Mouse (Mus musculus): Measurements from ENCODE around the gene Daam1. TPM values are rescaled to one million over a fixed set of nuclear protein-coding genes. Genes with fewer than 3 reads are reported as not detected.

Daam1 gene
- total RNA-seq, 2 experiments from 2014 or later = 64.9 to 69.3 TPM

GRCm38 (mm10) chr12:71941290-71941689, 110.4 kb downstream of the Daam1 start:
- H3K27ac ChIP-seq = no peak overlapping the region
- no peak for DNase-seq (ENCODE audit: low spot score in 2 of 2)
- TF ChIP-seq CTCF (conservative IDR thresholded peaks at IDR 0.05) = no peak
- no peak overlapping the region for H3K4me3 ChIP-seq

DNA sequence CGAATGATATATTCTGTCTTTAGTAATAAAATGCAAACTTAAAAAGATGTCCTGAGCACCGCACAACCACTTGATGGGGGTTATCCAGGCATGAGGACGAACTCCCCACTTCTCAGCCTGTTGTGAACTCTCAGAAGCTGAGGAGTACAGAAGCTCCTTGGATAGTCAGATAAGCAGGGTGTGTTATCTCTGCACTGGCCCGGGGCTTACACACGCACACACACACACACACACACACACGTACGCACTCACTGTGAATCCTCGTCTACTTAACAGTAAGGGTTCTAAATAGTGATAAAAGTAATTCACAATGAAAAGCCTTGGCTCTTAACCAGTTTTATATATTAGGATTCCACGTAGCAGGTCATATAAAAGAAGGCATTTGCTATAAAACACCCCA, 112.2 kb downstream of the Daam1 start:
- no peak for DNase-seq (ENCODE audit: low spot score in 2 of 2)
- H3K27ac ChIP-seq = peak overlapping the region; percentile 61; the same call in 1 of the 2 replicates
- TF ChIP-seq CTCF (conservative IDR thresholded peaks at IDR 0.05) = no peak
- no peak overlapping the region for H3K4me3 ChIP-seq

GRCm38 (mm10) chr12:71943646-71944045, 112.8 kb downstream of the Daam1 start:
- no peak overlapping the region for H3K4me3 ChIP-seq
- TF ChIP-seq CTCF (conservative IDR thresholded peaks at IDR 0.05) = no peak
- DNase-seq (ENCODE audit: low spot score in 2 of 2) = no peak
- H3K27ac ChIP-seq = peak overlapping the region; percentile 61; the same call in 1 of the 2 replicates

- Histone ChIP-seq H3K4me3 (no peak overlapping the region), H3K27ac (peak overlapping the region; percentile 69)
- no peak for TF ChIP-seq CTCF (conservative IDR thresholded peaks at IDR 0.05)
- DNase-seq (ENCODE audit: low spot score in 2 of 2) = no peak
Measured at GRCm38 (mm10) chr12:71945844-71946243, 115.0 kb downstream of the Daam1 start.

DNA sequence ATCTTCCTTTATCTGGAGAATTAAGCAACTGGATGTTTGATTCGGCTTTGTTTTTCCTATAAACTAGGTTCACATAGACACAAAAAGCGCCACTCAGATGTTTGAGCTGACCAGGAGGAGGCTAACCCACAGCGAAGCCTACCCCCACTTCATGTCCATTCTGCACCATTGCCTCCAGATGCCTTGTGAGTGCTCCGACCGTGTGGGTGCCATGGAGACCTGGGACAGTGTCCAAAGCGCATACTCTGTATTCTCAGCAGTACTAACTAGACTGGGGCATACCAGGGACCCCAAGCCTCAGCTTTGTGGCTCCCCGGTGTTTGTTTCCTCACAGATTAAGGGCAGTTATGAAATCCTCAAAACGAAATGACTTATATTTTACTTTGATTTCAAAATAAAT, 115.6 kb downstream of the Daam1 start:
- TF ChIP-seq CTCF (conservative IDR thresholded peaks at IDR 0.05) = no peak
- peak overlapping the region; percentile 69 for H3K27ac ChIP-seq
- DNase-seq (ENCODE audit: low spot score in 2 of 2) = no peak
- no peak overlapping the region for H3K4me3 ChIP-seq

- Histone ChIP-seq H3K4me3 (no peak overlapping the region), H3K27ac (no peak overlapping the region)
- TF ChIP-seq CTCF (conservative IDR thresholded peaks at IDR 0.05) = no peak
- DNase-seq (ENCODE audit: low spot score in 2 of 2) = no peak
Measured at GRCm38 (mm10) chr12:71948972-71949371, 118.1 kb downstream of the Daam1 start.

DNA sequence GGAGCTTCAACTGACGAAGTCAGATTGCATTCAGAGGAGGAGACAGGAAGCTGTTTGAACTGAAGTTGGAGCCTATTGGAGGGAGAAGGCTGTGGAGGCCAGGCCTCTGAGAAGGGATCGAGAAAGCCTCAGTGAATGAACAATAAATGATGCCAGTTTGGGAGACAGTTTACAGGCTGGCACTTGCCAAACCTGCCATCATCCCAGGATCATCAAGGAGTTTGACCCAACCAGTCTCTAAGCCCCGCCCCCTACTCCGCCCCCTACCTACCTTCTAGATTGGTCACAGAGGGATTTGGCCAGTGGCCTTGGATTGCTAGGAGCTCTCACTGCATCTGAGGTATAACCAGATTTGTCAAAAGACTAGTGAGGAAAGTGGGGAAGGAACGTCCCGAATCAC, 118.7 kb downstream of the Daam1 start:
- Histone ChIP-seq H3K27ac (no peak overlapping the region), H3K4me3 (no peak overlapping the region)
- no peak for TF ChIP-seq CTCF (conservative IDR thresholded peaks at IDR 0.05)
- no peak for DNase-seq (ENCODE audit: low spot score in 2 of 2)

DNA sequence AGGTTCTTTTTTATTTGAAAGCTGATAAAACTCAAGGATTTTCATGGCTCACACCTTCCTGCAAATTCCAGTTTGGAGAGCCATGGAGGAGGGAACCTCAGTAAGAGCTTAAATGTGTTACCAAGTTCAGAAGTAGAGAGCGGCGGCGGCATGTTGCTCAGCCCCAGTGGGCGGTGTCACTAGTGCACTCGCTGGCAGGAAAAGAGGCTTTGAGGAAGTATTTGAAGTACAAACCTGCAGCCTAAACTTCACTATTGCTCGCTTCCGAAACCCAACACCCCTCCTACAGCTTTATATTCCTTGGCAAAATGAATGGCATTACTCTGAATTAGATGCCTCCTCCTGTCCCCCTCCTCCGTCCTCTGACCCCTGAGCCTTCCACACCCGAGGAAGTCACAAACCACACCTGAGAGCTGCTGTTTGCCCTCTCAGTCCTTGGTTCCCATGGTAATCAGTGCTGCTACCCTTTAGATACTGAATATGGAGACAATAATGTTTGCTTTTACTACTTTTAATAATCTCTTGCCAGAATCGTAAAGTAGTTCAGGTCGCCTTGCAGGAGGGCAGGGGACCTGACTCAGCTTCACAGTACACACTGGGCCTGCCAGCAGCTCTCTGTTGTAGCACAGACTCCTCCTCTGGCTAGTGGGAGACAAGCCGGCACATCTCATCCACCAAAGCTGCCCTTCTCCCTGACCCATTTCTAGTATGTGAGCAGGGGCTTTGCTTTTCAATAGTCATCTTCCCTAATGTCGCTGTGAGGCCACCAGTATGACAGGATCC, 119.4 kb downstream of the Daam1 start:
- H3K27ac ChIP-seq = 0 out of 2 replicates have a peak overlapping the region, but pooled peaks have one; percentile 20
- no peak overlapping the region for H3K4me3 ChIP-seq
- no peak for TF ChIP-seq CTCF (conservative IDR thresholded peaks at IDR 0.05)
- DNase-seq (ENCODE audit: low spot score in 2 of 2) = no peak

DNA sequence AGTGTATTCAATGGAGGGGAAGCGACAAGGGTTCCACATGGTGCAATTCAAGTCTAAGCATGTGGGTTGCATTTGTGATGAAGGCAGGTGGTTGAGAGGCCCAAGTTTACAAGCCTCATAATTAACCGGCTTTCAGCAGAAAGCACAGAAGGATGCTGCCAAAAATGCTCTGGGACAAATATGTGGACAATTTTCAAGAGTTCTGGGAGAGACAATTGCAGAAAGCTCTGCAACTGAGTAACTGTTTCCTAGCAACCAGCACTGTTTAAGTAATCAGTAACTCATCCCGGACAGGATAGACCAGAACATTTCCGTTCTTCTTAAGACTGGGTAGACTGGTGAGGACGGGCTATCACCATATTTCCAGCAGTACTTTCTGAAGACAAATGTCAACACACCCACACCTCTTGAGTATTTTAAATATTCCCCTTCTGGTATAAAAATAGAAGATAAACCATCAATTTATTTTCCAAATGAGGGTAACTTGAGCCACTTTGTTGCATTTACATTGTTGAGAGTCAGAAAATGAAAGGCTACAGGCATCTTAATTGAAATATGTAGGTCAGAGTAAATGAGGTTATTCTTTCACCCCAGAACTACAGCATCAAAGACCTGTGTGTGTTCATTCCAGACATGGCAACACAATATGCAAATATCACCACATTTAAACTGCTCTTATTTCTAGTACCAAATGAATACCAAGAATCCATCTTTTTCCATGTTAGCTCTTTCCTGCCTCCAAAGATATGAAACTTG, 123.5 kb downstream of the Daam1 start:
- DNase-seq (ENCODE audit: low spot score in 2 of 2) = peak; percentile 60 to 87
- Histone ChIP-seq H3K27ac (peak overlapping the region; percentile 89), H3K4me3 (no peak overlapping the region)
- no peak for TF ChIP-seq CTCF (conservative IDR thresholded peaks at IDR 0.05)

- DNase-seq (ENCODE audit: low spot score in 2 of 2) = peak in 1 of 2 experiments; percentile 34
- TF ChIP-seq CTCF (conservative IDR thresholded peaks at IDR 0.05) = no peak
- H3K27ac ChIP-seq = peak overlapping the region; percentile 89
- H3K4me3 ChIP-seq = no peak overlapping the region
Measured at GRCm38 (mm10) chr12:71956980-71957379, 126.1 kb downstream of the Daam1 start.

- peak overlapping the region; percentile 89 for H3K27ac ChIP-seq
- H3K4me3 ChIP-seq = no peak overlapping the region
- DNase-seq (ENCODE audit: low spot score in 2 of 2) = no peak
- no peak for TF ChIP-seq CTCF (conservative IDR thresholded peaks at IDR 0.05)
Measured at GRCm38 (mm10) chr12:71957496-71957895, 126.6 kb downstream of the Daam1 start.

DNA sequence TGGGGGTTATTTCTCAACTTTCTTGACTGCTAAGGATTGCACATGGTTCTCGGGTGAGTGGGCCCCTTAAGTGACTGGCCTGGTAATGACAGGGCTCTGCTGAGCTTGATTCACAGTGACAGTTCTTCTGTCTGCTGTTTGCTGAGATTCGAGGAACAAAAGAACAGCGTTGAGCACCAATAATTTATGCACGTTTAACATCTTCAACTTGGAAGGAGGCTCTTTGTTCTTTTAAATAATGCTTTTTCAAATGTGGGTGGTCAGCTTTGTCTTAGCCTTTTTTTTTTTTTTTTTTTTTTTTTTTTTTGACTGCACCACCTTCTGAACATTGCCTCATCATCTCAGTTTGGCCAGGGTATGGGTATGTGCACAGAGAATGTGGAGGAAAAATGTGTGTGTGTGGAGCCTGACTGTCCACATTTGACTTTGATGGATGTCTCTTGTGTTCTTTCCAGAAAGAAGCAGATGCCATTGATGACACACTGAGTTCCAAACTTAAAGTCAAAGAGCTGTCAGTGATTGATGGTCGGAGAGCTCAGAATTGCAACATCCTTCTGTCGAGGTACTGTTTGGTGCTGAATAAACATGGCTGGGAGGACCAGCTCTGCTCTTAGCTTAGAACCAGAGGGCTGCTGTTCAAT, 128.6 kb downstream of the Daam1 start:
- DNase-seq (ENCODE audit: low spot score in 2 of 2) = no peak
- Histone ChIP-seq H3K4me3 (no peak overlapping the region), H3K27ac (peak overlapping the region; percentile 54)
- no peak for TF ChIP-seq CTCF (conservative IDR thresholded peaks at IDR 0.05)

- no peak for DNase-seq (ENCODE audit: low spot score in 2 of 2)
- H3K4me3 ChIP-seq = no peak overlapping the region
- TF ChIP-seq CTCF (conservative IDR thresholded peaks at IDR 0.05) = no peak
- 0 out of 2 replicates have a peak overlapping the region, but pooled peaks have one; percentile 15 for H3K27ac ChIP-seq
Measured at GRCm38 (mm10) chr12:71961671-71962070, 130.8 kb downstream of the Daam1 start.

Data from layer of hippocampus, adult 2 months (tissue).